Mouse (Mus musculus): ENCODE data around the gene Abhd8. TPM values are rescaled to one million over a fixed set of nuclear protein-coding genes. Genes with fewer than 3 reads are reported as not detected.

Gene Abhd8
- polyA plus RNA-seq (2015; fragmentation: Nextera tagmentation; extraction: Ambion mirVana), result 65.7 and 67.2 TPM in 2 replicates

GRCm38 (mm10) chr8:71463188-71464033, at the start of gene Abhd8:
Abhd8 (minus strand) TSS chr8:71463655.
- peaks cover 38% of the 10 kb centered on the region for H3K4me1 ChIP-seq
- H3K4me3 ChIP-seq, result peak within 1 kb of the TSS; percentile 84

GRCm38 (mm10) chr8:71511644-71512043, 48.2 kb upstream of the Abhd8 start, which contains the start of gene Plvap:
Plvap (minus strand) TSS chr8:71511752.
- no peaks in the 10 kb centered on the region for H3K9me3 ChIP-seq
- no peak within 1 kb of the TSS for H3K4me2 ChIP-seq
- peak within 1 kb of the TSS; percentile 10; the same call in 1 of the 2 replicates for H3K4me3 ChIP-seq
- no peak for ATAC-seq (ENCODE audit: insufficient number of reproducible peaks, low FRiP score, low TSS enrichment, low read depth)
- WGBS, result 49% methylated on average over 14 of the region's 14 CpGs
- peaks cover 14% of the 10 kb centered on the region for H3K4me1 ChIP-seq
- no peaks in the 10 kb centered on the region for H3K36me3 ChIP-seq
- peaks cover 49% of the 10 kb centered on the region for H3K27me3 ChIP-seq
- H3K27ac ChIP-seq, result no peak within 1 kb of the TSS
- H3K9ac ChIP-seq, result no peak within 1 kb of the TSS

More at GRCm38 (mm10) chr8:71463188-71464033, at the start of gene Abhd8:
- Histone ChIP-seq H3K9ac (peak within 1 kb of the TSS; percentile 82), H3K27ac (peak within 1 kb of the TSS; percentile 89), H3K9me3 (no peaks in the 10 kb centered on the region), H3K27me3 (no peaks in the 10 kb centered on the region), H3K36me3 (peaks cover 35% of the 10 kb centered on the region), H3K4me2 (peak within 1 kb of the TSS; percentile 88)
- ATAC-seq (ENCODE audit: insufficient number of reproducible peaks, low FRiP score, low TSS enrichment, low read depth), result peak; percentile 82
- 0% methylated on average over 55 of the region's 55 CpGs for WGBS

- Histone ChIP-seq H3K36me3 (no peaks in the 10 kb centered on the region), H3K4me3 (no peak overlapping the region), H3K4me2 (no peak overlapping the region), H3K9ac (no peak overlapping the region), H3K27ac (no peak overlapping the region), H3K4me1 (peaks cover 14% of the 10 kb centered on the region), H3K27me3 (peaks cover 65% of the 10 kb centered on the region), H3K9me3 (no peaks in the 10 kb centered on the region)
- 40% methylated on average over 2 of the region's 2 CpGs for WGBS
- ATAC-seq (ENCODE audit: insufficient number of reproducible peaks, low FRiP score, low TSS enrichment, low read depth), result no peak
These were observed 45.9 kb upstream of the Abhd8 start for GRCm38 (mm10) chr8:71509316-71509715.

GRCm38 (mm10) chr8:71507589-71508104, 44.2 kb upstream of the Abhd8 start:
- H3K27ac ChIP-seq, result no peak overlapping the region
- H3K9me3 ChIP-seq, result no peaks in the 10 kb centered on the region
- H3K4me3 ChIP-seq, result peak overlapping the region; percentile 34
- H3K27me3 ChIP-seq, result peaks cover 65% of the 10 kb centered on the region
- H3K4me1 ChIP-seq, result peaks cover 14% of the 10 kb centered on the region
- H3K36me3 ChIP-seq, result no peaks in the 10 kb centered on the region
- under 1% methylated on average over 61 of the region's 61 CpGs for WGBS
- no peak overlapping the region for H3K9ac ChIP-seq
- peak overlapping the region; percentile 54 for H3K4me2 ChIP-seq
- 0 out of 2 replicates have a peak, but pooled peaks have one; percentile 27 for ATAC-seq (ENCODE audit: insufficient number of reproducible peaks, low FRiP score, low TSS enrichment, low read depth)

- no peak overlapping the region for H3K4me3 ChIP-seq
- no peaks in the 10 kb centered on the region for H3K9me3 ChIP-seq
- whole genome bisulfite sequencing, result 65% methylated on average over 4 of the region's 4 CpGs
- no peak for ATAC-seq (ENCODE audit: insufficient number of reproducible peaks, low FRiP score, low TSS enrichment, low read depth)
- peaks cover 14% of the 10 kb centered on the region for H3K4me1 ChIP-seq
- no peaks in the 10 kb centered on the region for H3K36me3 ChIP-seq
- H3K27ac ChIP-seq, result no peak overlapping the region
- no peak overlapping the region for H3K4me2 ChIP-seq
- H3K27me3 ChIP-seq, result peaks cover 55% of the 10 kb centered on the region
- no peak overlapping the region for H3K9ac ChIP-seq
These were observed 42.5 kb upstream of the Abhd8 start for GRCm38 (mm10) chr8:71505979-71506378.

- ATAC-seq (ENCODE audit: insufficient number of reproducible peaks, low FRiP score, low TSS enrichment, low read depth), result no peak
- Histone ChIP-seq H3K27me3 (peaks cover 49% of the 10 kb centered on the region), H3K9ac (no peak overlapping the region), H3K4me1 (peaks cover 15% of the 10 kb centered on the region), H3K27ac (no peak overlapping the region), H3K36me3 (no peaks in the 10 kb centered on the region), H3K4me3 (no peak overlapping the region), H3K9me3 (no peaks in the 10 kb centered on the region), H3K4me2 (no peak overlapping the region)
- WGBS, result 93% methylated on average over 4 of the region's 4 CpGs
These were observed 41.9 kb upstream of the Abhd8 start for GRCm38 (mm10) chr8:71505326-71505725.

- Histone ChIP-seq H3K4me2 (no peak overlapping the region), H3K27me3 (peaks cover 41% of the 10 kb centered on the region), H3K36me3 (no peaks in the 10 kb centered on the region), H3K9ac (no peak overlapping the region), H3K4me3 (no peak overlapping the region), H3K4me1 (peaks cover 16% of the 10 kb centered on the region), H3K9me3 (no peaks in the 10 kb centered on the region), H3K27ac (no peak overlapping the region)
- no peak for ATAC-seq (ENCODE audit: insufficient number of reproducible peaks, low FRiP score, low TSS enrichment, low read depth)
- 89% methylated on average over 4 of the region's 4 CpGs for WGBS
These were observed 40.9 kb upstream of the Abhd8 start for GRCm38 (mm10) chr8:71504349-71504748.

- H3K27ac ChIP-seq, result peak overlapping the region; percentile 22
- H3K9ac ChIP-seq, result no peak overlapping the region
These were observed 35.6 kb upstream of the Abhd8 start for GRCm38 (mm10) chr8:71498816-71499690.

GRCm38 (mm10) chr8:71497881-71498501, 34.5 kb upstream of the Abhd8 start:
- Histone ChIP-seq H3K9ac (no peak overlapping the region), H3K4me3 (no peak overlapping the region), H3K36me3 (peaks cover 14% of the 10 kb centered on the region), H3K4me2 (no peak overlapping the region), H3K27me3 (no peaks in the 10 kb centered on the region), H3K9me3 (no peaks in the 10 kb centered on the region), H3K4me1 (peaks cover 46% of the 10 kb centered on the region), H3K27ac (peak overlapping the region; percentile 22)
- ATAC-seq (ENCODE audit: insufficient number of reproducible peaks, low FRiP score, low TSS enrichment, low read depth), result no peak
- 16% methylated on average over 15 of the region's 15 CpGs for WGBS

More at GRCm38 (mm10) chr8:71498816-71499690, 35.6 kb upstream of the Abhd8 start:
- H3K36me3 ChIP-seq, result peaks cover 6% of the 10 kb centered on the region
- H3K4me2 ChIP-seq, result no peak overlapping the region
- H3K27me3 ChIP-seq, result no peaks in the 10 kb centered on the region
- peaks cover 46% of the 10 kb centered on the region for H3K4me1 ChIP-seq
- H3K4me3 ChIP-seq, result no peak overlapping the region
- no peaks in the 10 kb centered on the region for H3K9me3 ChIP-seq
- ATAC-seq (ENCODE audit: insufficient number of reproducible peaks, low FRiP score, low TSS enrichment, low read depth), result no peak
- WGBS, result 26% methylated on average over 16 of the region's 16 CpGs

GRCm38 (mm10) chr8:71497077-71497645, 33.7 kb upstream of the Abhd8 start:
- Histone ChIP-seq H3K4me3 (no peak overlapping the region), H3K4me1 (peaks cover 46% of the 10 kb centered on the region), H3K27ac (peak overlapping the region; percentile 43), H3K36me3 (peaks cover 22% of the 10 kb centered on the region), H3K27me3 (no peaks in the 10 kb centered on the region), H3K9ac (no peak overlapping the region), H3K9me3 (no peaks in the 10 kb centered on the region), H3K4me2 (no peak overlapping the region)
- WGBS, result 93% methylated on average over 1 of the region's 1 CpGs
- no peak for ATAC-seq (ENCODE audit: insufficient number of reproducible peaks, low FRiP score, low TSS enrichment, low read depth)

GRCm38 (mm10) chr8:71496481-71496880, 33.0 kb upstream of the Abhd8 start:
- H3K27me3 ChIP-seq, result no peaks in the 10 kb centered on the region
- H3K9me3 ChIP-seq, result no peaks in the 10 kb centered on the region
- H3K4me3 ChIP-seq, result no peak overlapping the region
- no peak for ATAC-seq (ENCODE audit: insufficient number of reproducible peaks, low FRiP score, low TSS enrichment, low read depth)
- H3K4me1 ChIP-seq, result peaks cover 46% of the 10 kb centered on the region
- H3K9ac ChIP-seq, result no peak overlapping the region
- H3K27ac ChIP-seq, result peak overlapping the region; percentile 67
- no peak overlapping the region for H3K4me2 ChIP-seq
- 39% methylated on average over 11 of the region's 11 CpGs for WGBS
- peaks cover 28% of the 10 kb centered on the region for H3K36me3 ChIP-seq
